Mouse (Mus musculus) G1E (cell line): ENCODE data around the gene Pjvk.

Experiments used
- CTCF ChIP-seq: IDR thresholded peaks from 2 replicates; pipeline ENCODE4 v1.5.1; 2012; ENCODE audit warnings: low read depth, low read length, inconsistent platforms, mixed read lengths
- GATA1 ChIP-seq: IDR thresholded peaks from 2 replicates; pipeline ENCODE4 v1.6.1; 2012; ENCODE audit warnings: borderline replicate concordance, low read length, inconsistent platforms, mixed read lengths
- TAL1 ChIP-seq: conservative IDR thresholded peaks from 2 replicates; pipeline ENCODE4 v1.6.1; 2012; ENCODE audit warnings: low read depth, low read length, inconsistent platforms, mixed read lengths

DNA sequence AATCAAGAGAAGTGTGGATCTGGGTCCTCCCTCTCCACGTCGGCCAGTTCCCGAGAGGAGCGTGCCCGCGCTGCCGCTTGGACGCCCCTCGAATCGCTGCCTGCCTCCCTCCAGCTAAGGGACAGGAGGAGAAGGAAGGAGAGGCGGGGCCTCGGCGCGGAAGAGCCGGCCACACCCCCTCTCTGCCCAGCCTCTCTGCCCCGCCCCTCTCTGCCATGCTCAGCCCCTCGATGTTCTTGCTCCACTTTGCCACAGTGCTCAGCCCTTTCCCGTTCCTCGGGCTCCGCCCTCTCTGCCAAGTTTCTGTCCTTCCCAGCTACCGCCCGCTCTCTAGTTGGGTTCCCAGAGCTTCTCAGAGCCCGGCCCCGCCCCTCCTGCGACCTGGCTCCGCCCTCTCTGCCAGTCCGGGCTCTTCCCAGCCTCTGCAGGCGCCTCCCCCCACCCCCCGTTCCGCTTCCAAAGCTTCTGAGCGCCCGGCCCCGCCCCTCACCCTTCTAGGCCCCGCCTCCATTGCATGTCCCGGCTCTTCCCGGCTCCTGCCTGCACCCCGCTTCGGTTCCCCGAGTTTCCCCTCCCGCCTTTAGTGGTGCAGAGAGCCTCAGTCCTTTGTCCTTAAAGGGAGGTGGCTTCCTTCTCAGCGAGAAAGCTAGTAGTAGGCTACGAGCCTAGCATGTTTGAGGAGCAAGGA is at the start of gene Pjvk, which contains the start of gene Prkra:
- TF ChIP-seq CTCF (no peak), TAL1 (no peak), GATA1 (no peak)
